Mouse (Mus musculus) adrenal gland, postnatal 14 days (tissue): ENCODE measurements around the gene Fasl. TPM values are rescaled to one million over a fixed set of nuclear protein-coding genes. Genes with fewer than 3 reads are reported as not detected.
A peak's percentile ranks its signal among the peaks of the same experiment; 100 is the strongest.

Experiments
- DNase-seq: peaks from one replicate; pipeline ENCODE4 v3.0.0; 2021; ENCODE audit warnings: mixed read lengths
- total RNA-seq: library from RNA; stranded (reverse); gene quantifications from 2 replicates; pipeline ENCODE4 v1.2.3, GENCODE M21; 2021

Gene Fasl
- total RNA-seq, 1 experiment from 2014 or later: not detected

DNA sequence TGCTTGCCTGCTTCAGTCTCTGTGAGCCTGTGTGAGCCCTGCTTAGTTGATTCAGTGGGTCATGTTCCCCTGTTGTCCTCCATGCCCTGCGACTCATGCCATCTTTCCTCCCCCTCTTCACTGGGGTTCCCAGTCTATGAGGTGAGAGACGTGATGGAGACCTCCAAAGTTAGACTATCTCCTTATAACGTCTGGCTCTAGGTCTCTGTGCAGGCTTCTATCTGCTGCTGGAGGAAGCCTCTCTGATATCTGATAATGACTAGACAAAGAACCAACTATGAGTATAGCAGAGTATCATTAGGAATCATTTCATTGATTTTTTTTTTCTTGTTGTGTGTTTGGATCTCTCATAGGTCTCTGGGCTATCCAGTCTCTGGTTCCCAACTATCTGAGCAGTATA, 31.7 kb downstream of the Fasl start:
- no peak for DNase-seq

DNA sequence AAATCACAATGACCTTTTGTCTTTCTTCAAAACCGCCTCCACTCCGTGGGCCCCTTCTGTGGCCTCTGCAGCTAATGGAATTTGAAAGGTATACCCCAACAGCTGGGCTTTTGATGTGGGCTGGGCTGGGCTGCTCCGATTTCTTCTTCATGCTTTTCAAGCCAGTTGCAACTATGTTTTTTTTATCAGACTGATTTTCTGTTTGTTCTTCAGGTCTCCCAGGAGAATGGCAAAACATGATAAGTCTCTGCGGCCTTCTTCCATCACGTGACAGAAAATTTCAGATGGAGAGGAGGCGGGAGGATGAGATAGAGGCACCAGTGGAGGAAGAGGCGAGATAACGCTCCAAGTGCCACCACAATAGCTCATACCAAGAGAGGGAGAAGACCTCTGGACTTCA, 37.0 kb downstream of the Fasl start:
- DNase-seq: no peak

DNA sequence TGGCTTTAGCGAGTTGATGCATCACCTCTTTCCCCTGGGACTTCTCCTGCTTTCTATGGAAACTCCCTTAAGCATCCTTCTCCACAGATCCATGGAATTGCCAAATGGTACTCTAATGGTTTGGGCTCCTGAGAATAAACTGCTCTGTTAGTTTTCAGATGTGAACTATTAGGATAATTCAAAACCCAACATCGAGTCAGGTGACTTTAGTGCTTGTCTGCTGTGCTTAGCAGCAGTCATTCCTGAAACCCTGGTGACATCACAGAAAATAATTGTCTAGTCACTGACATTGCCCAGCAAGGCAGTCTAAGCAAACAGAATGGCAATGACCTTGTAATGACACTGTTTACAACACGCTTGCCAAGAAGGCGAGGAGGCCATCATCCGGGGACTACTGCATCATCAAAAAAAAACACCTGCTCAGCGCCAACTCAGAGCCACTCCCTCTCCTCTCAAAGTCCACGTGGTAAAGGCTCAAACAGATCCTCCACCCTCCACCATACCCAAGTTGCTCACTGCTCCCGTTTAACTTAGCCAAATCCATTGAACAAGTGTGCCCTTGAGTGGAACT, 37.7 kb downstream of the Fasl start:
- DNase-seq: no peak

DNA sequence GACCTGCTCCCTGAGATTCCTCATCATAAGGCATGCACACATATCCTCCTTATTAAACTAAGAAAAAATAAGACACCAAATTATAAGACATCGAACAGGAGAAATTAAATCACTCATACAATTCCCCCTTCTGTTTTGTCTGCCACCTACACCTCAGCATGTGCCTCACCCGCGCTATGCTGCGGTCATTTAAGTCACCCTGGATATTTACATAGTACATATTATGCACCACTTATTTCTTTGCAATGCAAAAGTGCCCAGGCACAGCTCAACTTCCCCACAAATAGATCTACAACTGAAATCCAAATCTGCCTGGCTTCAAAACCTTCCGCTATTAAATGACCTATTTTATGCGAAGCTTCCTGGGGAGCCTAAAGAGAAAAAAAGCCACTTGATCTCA, 39.6 kb downstream of the Fasl start:
- no peak for DNase-seq

DNA sequence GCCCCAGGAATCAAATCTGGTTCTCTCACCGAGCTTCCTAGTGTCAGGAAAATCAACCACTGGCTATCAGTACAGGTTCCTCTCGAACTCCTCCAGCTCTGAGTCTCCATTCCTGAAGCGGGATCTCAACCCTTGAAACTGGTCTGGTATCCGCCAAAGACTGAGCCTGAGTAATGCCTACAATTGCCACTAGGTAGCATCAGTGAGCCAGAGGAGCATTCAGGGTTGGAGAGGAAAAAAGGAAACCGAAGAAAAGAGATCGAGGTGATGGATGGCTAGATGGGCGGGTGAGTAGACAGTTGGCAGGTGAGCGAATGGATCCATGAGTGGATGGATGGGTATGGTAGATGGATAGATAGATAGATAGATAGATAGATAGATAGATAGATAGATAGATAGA, 40.2 kb downstream of the Fasl start:
- DNase-seq: peak; percentile 79

DNA sequence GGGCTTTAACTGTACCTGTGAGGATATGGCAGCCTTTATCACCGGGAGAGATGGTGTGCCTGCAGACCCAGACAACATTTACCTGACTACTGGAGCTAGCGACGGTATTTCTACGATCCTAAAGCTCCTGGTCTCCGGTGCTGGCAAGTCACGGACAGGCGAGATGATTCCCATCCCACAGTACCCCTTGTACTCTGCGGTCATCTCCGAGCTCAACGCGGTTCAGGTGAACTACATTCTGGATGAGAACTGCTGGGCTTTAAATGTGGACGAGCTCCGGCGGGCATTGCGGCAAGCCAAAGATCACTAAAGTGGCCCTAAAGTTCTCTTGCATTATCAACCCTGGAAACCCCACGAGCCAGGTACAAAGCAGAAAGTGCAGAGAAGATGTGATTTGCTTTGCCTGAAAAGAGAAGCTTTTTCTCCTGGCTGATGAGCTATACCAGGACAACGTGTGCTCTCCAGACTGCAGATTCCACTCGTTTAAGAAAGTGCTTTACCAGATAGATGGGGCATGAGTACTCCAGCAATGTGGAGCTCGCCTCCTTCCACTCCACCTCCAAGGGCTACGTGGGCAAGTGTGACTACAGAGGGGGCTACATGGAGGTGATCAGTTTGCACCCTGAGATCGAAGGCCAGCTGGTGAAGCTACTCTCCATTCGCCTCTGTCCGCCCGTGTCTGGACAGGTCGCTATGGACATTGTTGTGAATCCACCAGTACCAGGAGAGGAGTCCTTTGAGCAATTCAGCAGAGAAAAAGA, 41.6 kb downstream of the Fasl start:
- no peak for DNase-seq

DNA sequence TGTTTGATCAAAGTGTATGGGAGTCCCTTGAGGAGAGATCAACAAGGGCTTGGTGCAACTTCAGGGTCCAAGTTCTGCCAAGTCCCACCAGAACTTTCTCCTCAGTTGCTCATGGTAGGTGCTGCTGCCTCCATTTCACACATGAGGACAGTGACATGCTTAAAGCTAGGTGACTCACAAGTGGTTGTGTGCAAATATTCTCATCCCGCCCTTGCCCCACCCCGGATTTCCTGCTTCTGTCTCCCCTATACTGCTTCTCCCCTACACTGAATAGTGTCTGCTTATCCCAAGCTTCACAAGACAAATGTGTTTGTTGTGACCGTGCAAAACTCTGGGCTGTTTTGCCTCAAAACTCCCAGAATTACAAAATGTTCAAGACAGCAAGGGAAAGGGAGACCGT, 43.4 kb downstream of the Fasl start:
- no peak for DNase-seq

DNA sequence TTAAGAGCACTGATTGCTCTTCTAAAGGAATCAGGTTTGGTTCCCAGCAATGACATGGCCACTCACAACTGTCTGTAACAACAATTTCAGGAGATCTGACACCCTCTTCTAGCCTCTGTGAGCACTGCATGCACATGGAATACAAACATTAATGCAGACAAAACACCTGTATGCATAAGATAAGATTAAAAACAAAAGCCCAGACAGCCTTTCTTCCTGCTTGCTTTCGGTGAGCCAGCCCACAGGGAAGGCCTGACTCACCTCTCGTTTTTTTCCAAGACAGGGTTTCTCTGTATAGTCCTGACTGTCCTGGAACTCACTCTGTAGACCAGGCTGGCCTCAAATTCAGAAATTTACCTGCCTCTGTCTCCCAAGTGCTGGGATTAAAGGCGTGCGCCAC, 44.1 kb downstream of the Fasl start:
- no peak for DNase-seq

DNA sequence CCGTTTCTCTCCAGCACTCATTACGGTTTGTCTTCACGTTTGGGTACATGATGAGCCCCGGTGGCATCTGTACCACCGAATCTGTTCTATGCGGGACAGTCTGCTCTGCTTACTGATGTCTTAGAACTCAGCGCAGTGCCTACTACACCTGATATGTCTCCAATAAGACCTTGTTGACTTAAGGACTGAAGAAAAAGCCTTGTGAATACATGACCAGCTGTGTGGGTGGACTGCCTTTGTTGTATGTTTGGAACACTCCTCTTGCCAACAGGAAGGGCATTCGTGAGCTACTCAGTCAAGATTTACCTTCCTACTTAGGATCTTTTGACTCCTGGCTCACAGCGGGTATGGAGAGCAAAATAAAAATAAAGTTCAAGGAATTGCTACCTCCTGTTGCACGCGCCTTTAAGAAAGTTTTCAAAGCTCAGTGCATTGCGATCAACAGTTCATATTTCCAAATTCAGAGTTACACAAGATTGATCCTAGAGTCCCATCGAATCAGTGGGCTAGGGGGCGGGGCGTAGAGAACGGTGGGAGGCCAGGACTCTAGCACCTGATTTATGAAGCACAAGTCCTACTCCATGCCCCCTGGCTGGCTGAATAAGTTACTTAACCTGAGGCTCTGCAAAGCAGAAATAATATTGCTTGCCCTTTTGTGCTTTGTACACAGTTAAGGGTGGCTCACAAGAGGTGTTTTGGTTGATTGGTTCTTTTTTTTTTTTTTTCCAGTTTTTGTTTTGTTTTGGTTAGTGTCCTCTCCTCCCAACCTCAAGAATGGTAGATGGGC, 45.6 kb downstream of the Fasl start:
- no peak for DNase-seq

DNA sequence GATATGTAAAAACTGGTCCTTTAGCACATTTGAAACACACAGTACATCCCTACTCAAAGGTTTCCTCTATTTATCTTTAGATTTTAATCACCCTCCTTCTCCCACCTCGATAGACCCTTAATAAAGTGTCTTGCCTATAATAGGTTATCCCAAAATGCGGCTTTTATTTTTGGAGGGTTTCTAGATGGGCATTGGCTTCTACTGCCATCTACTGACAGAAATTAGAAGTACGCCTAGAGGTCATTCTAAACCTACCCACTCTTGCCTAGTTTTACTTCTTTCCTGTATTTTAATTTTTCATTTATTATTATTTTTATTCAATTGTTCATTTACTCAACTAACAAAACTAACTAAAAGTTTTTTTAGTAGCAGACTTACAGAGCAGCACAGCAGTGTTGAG, 51.4 kb downstream of the Fasl start:
- no peak for DNase-seq

DNA sequence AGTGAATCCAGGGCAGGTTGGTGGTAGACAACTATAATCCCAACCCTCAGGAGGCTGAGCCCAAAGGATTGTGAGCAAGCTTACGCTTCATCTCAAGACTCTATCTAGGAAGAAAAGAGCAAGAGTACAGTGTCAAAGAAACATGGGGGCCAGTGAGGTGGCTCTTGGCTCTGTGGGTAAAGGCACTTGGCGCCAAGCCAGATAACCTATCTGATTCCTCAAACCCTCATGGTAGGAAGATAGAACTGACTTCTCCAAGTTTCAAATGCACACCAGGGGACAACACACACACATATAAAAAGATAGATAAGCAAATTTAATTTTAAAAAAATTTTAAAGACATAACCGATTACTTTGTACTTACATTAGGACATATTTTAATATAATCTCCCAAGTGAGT, 52.0 kb downstream of the Fasl start:
- no peak for DNase-seq

DNA sequence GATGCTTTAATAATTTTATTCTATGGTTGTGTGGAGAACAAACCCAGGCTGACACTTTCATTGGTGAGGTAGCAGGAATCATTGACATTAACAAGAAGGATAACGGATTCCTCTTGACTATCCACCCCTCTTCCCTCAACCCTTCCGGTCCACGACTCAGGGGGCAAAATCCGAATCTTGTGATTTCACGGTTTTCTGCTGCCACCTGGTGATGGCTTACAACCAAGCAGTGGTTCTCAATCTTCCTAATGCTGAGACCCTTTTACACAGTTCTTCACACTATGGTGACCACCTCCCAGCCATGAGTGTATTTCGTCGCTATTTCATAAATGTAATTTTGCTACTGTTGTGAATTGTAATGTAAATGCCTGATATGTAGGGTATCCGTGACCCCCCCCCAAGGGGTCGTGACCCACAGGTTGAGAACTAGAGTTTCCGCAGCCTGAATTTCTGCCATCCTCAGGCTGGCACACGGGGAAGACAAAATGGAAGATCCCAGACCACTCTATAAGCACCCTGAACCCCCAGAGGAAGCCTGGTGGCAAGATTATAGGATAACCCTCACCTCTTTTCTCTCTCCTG, 52.7 kb downstream of the Fasl start:
- no peak for DNase-seq

DNA sequence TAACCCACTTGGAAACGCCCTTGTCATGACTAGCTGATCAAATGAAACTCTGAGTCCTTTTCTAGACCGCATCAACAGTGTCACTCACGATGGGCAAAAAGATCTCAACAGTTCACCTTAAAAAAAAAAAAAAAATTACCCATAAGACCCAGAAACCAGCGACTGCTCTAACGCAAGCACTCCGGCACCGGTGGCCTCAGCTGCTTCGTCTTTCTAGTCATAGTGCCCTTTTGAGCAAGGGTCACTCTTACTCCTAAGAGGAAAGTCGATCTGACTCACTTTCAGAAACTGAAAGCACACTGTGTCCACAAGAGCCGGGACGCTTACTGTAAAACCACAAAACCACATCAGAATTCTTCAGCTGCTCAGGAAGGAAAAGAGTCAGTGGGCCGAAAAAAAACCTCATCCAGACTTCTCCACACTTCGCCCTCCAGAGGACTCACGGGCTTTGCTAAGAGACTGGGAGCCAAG, 53.5 kb downstream of the Fasl start:
- no peak for DNase-seq

DNA sequence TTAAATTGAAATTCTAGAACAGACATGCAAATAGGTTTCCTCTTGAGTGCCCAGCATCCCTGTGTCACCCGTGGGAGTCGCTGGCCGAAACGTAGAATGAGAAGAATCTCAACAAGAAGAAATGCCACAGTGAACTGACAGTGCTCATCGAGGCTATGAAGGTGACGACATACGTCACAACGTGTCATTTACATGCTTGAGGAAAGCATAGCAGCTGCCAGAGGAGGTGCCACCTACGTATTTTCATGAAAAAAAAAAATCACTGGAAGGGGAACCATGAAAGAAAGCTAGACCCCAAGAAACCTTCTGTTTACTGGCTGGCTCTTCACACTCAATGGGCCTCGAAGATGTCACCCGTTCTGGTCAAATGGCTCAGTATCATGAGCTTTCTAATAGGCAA, 54.0 kb downstream of the Fasl start:
- no peak for DNase-seq

Other genes with a start within 250 kb of the Fasl start
- gene Suco, start 88.2 kb upstream of the Fasl start, total RNA-seq: 44.2 and 47.6 TPM in 2 replicates
- gene Pigc, start 180.7 kb upstream of the Fasl start, total RNA-seq: 18.0 and 23.1 TPM in 2 replicates
- not detected in 2 replicates for gene 4930558K02Rik, start 191.1 kb upstream of the Fasl start, total RNA-seq